Mouse (Mus musculus): Measurements from ENCODE around the gene Tcam1. TPM values are rescaled to one million over a fixed set of nuclear protein-coding genes. Genes with fewer than 3 reads are reported as not detected.

Tcam1 gene
- polyA plus RNA-seq, 1 experiment from 2014 or later, result 0.41 TPM

DNA sequence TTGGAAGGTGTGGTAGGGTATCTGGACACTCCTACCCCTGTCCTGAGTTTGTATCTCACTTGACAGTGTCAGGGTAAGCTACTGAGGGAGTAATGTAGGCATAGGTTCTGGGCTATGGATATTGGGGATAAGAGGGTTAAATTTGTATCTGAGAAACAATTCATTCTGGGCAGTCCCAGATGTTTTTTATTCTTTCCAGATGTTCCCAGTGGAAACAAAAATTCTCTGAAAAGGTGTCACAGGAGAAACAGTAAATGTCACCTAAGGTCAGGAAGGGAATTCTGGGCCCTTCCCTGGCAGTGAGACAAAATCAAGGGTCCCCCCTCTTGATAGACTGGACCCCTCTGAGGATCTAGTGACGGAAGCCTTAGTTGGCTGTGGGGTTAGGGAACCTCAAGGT, 39.9 kb downstream of the Tcam1 start:
- H3K4me2 ChIP-seq (replicated peaks; ENCODE audit: low read depth, low read length), result no peak overlapping the region
- no peak overlapping the region for H3K27ac ChIP-seq (ENCODE audit: low read length)
- H3K36me3 ChIP-seq (ENCODE audit: control insufficient read depth, insufficient read depth, low read length), result no peaks in the 10 kb centered on the region
- ATAC-seq (ENCODE audit: insufficient number of reproducible peaks, insufficient read depth, low FRiP score, low read depth), result no peak
- H3K4me3 ChIP-seq (ENCODE audit: low read depth, low read length), result no peak overlapping the region
- 70% methylated on average over 1 of the region's 1 CpGs for WGBS
- H3K9me3 ChIP-seq (ENCODE audit: control insufficient read depth, low read depth, low read length), result no peaks in the 10 kb centered on the region
- H3K27me3 ChIP-seq (ENCODE audit: control insufficient read depth, insufficient read depth, low read length), result no peaks in the 10 kb centered on the region
- 0 out of 2 replicates have a peak, but pooled peaks cover 8% of the 10 kb centered on the region for H3K4me1 ChIP-seq (ENCODE audit: control insufficient read depth, insufficient read depth, low read length)
- no peak overlapping the region for H3K9ac ChIP-seq (replicated peaks; ENCODE audit: low read depth, low read length)

DNA sequence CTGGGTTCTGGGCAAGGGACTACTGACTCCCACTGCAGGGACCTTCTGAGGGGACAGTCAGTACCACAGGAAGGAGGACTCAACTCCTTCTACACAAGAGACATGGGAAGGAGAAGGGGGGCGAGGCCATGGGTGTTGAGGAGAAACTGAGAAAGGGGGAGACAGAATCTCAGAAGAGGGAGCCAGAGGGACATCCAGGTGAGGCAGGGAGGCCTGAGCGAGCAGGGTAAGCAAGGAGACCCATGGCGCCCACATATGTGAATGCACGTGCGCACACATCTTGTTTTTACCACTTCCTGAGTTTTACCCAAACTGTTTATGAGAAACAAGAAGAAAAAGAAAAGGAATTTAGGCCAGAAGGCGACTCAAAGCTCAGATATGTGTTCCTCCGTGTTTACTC, 41.3 kb downstream of the Tcam1 start:
- WGBS, result 77% methylated on average over 7 of the region's 7 CpGs
- no peaks in the 10 kb centered on the region for H3K27me3 ChIP-seq (ENCODE audit: control insufficient read depth, insufficient read depth, low read length)
- ATAC-seq (ENCODE audit: insufficient number of reproducible peaks, insufficient read depth, low FRiP score, low read depth), result no peak
- no peak overlapping the region for H3K27ac ChIP-seq (ENCODE audit: low read length)
- H3K4me2 ChIP-seq (replicated peaks; ENCODE audit: low read depth, low read length), result no peak overlapping the region
- no peak overlapping the region for H3K9ac ChIP-seq (replicated peaks; ENCODE audit: low read depth, low read length)
- 0 out of 2 replicates have a peak, but pooled peaks cover 8% of the 10 kb centered on the region for H3K4me1 ChIP-seq (ENCODE audit: control insufficient read depth, insufficient read depth, low read length)
- no peaks in the 10 kb centered on the region for H3K9me3 ChIP-seq (ENCODE audit: control insufficient read depth, low read depth, low read length)
- H3K36me3 ChIP-seq (ENCODE audit: control insufficient read depth, insufficient read depth, low read length), result no peaks in the 10 kb centered on the region
- no peak overlapping the region for H3K4me3 ChIP-seq (ENCODE audit: low read depth, low read length)

DNA sequence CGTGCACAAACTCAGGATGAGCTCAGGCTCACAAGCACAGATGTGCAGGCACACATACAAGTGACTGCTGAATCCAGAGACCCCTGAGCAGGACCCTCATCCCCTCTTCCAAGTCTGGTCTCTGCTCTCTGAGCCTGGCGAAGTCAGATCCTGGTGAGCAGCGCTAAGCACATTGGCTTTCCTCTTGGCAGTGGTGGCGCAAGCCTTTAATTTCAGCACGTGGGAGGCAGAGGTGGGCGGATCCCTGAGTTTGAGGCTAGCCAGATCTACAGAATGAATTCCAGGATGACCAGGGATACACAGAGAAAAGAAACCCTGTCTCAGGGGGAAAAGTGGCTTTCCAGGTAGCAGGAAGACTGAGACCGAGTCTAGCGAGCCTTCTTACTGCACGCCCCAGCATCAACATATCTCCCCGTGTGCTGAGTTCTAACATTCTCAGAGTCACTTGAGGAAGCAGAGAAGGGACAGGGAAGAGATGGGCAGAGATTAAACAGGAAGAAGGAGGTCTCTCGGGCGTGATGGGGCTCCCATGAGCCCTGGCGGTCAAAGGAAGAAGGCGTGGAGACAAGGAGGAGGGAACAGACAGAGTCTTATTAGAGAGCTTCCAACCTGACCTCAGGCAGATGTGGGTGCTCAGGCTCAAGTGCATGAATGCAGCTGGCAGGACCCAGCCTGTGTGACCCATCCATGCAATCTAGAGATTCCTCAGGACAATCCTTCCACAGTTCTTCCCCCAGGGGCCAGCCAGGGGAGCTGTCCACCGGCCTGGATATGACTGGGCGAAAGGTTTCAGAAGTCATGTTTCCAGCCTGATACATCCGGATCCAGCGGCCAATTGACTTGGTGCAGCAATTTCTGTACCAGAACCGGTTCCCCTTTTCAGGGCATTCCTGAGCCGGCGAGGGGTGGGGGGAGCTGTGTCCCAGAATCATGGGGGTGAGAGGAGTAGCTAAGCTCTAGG, 42.2 kb downstream of the Tcam1 start:
- Histone ChIP-seq H3K4me3 (ENCODE audit: low read depth, low read length) (no peak overlapping the region), H3K9ac (replicated peaks; ENCODE audit: low read depth, low read length) (no peak overlapping the region)

DNA sequence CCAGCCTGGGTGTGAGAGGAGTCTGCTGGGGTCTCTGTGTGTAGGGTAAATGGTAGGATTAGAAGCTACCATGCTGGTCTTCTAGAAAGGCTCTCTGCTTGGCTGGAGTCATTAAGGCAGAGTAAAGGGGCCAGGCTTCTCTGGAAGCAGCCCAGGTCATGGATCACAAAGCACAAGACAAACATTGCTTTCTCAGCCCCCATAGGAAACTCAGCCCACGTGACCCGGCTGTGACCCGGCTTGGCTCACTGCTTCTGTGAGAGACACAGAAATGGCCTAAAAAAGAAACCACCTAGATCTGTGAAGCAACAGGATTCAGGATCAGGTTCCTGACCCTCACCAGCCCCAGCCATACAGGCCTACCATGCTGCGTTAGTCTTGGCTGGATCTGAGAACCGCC, 48.4 kb downstream of the Tcam1 start:
- Histone ChIP-seq H3K27ac (ENCODE audit: low read length) (no peak overlapping the region), H3K9me3 (ENCODE audit: control insufficient read depth, low read depth, low read length) (no peaks in the 10 kb centered on the region), H3K4me1 (ENCODE audit: control insufficient read depth, insufficient read depth, low read length) (no peaks in the 10 kb centered on the region), H3K27me3 (ENCODE audit: control insufficient read depth, insufficient read depth, low read length) (no peaks in the 10 kb centered on the region), H3K4me2 (replicated peaks; ENCODE audit: low read depth, low read length) (no peak overlapping the region), H3K36me3 (ENCODE audit: control insufficient read depth, insufficient read depth, low read length) (no peaks in the 10 kb centered on the region), H3K4me3 (ENCODE audit: low read depth, low read length) (no peak overlapping the region), H3K9ac (replicated peaks; ENCODE audit: low read depth, low read length) (no peak overlapping the region)
- no peak for ATAC-seq (ENCODE audit: insufficient number of reproducible peaks, insufficient read depth, low FRiP score, low read depth)
- WGBS, result 67% methylated on average over 5 of the region's 5 CpGs

More for the DNA sequence above, 42.2 kb downstream of the Tcam1 start:
- no peak overlapping the region for H3K4me2 ChIP-seq (replicated peaks; ENCODE audit: low read depth, low read length)
- H3K36me3 ChIP-seq (ENCODE audit: control insufficient read depth, insufficient read depth, low read length), result no peaks in the 10 kb centered on the region
- ATAC-seq (ENCODE audit: insufficient number of reproducible peaks, insufficient read depth, low FRiP score, low read depth), result no peak
- no peak overlapping the region for H3K27ac ChIP-seq (ENCODE audit: low read length)
- WGBS, result 64% methylated on average over 21 of the region's 21 CpGs
- 0 out of 2 replicates have a peak, but pooled peaks cover 4% of the 10 kb centered on the region for H3K4me1 ChIP-seq (ENCODE audit: control insufficient read depth, insufficient read depth, low read length)
- H3K27me3 ChIP-seq (ENCODE audit: control insufficient read depth, insufficient read depth, low read length), result no peaks in the 10 kb centered on the region
- no peaks in the 10 kb centered on the region for H3K9me3 ChIP-seq (ENCODE audit: control insufficient read depth, low read depth, low read length)

DNA sequence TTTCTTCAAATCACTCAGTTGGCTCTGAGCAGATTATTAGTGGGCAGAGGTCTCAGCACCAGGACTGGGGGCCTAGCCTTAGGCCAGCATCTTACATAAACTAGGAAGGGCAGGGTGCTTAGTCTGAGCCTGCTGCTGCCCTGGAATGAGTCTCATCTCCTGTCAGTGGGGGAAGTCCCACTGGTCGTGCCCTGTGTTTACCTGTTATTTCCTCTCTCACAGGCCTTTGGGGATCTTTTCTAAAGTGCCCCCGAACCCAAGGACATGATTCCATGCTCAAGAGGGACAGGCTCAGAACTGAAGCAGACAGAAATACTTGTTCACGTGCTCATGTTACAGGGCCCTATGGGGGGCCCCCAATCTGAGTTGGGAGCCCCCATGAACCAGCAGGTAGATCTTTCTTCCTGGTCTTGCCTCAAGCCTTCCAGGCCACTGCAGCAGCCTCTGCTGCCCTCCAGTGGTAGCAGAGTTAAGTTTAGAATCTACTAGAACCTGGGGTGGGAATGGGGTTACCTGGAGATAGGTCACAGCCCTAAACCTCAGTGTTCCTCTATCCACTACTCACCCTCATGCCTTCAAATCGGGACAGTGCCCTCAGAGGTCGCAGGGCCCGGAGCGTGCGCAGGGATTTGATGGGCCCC, 49.2 kb downstream of the Tcam1 start:
- Histone ChIP-seq H3K9ac (replicated peaks; ENCODE audit: low read depth, low read length) (no peak overlapping the region), H3K4me2 (replicated peaks; ENCODE audit: low read depth, low read length) (no peak overlapping the region), H3K9me3 (ENCODE audit: control insufficient read depth, low read depth, low read length) (no peaks in the 10 kb centered on the region), H3K4me3 (ENCODE audit: low read depth, low read length) (no peak overlapping the region), H3K4me1 (ENCODE audit: control insufficient read depth, insufficient read depth, low read length) (no peaks in the 10 kb centered on the region), H3K27ac (ENCODE audit: low read length) (no peak overlapping the region), H3K27me3 (ENCODE audit: control insufficient read depth, insufficient read depth, low read length) (no peaks in the 10 kb centered on the region), H3K36me3 (ENCODE audit: control insufficient read depth, insufficient read depth, low read length) (no peaks in the 10 kb centered on the region)
- WGBS, result 65% methylated on average over 8 of the region's 8 CpGs
- ATAC-seq (ENCODE audit: insufficient number of reproducible peaks, insufficient read depth, low FRiP score, low read depth), result no peak

DNA sequence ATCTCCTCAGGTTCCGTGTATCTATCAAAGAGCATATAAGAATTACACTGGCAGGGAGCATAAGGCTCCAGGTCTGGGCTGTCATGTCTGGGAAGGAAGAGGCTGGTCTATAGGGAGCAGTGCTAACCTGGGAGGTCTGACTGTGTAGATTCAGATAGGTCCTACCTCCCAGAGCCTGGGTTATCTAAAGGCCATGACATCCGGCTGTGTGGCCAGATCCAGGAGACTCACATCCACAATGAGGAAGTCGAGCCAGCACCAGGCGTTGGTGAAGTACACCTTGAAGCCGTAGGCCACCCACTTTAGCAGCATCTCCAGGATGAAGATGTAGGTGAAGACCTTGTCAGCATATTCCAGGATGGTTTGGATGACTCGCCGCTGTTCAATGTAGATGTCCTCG, 50.0 kb downstream of the Tcam1 start:
- Histone ChIP-seq H3K27ac (ENCODE audit: low read length) (no peak overlapping the region), H3K9me3 (ENCODE audit: control insufficient read depth, low read depth, low read length) (no peaks in the 10 kb centered on the region), H3K27me3 (ENCODE audit: control insufficient read depth, insufficient read depth, low read length) (no peaks in the 10 kb centered on the region), H3K9ac (replicated peaks; ENCODE audit: low read depth, low read length) (no peak overlapping the region), H3K4me3 (ENCODE audit: low read depth, low read length) (no peak overlapping the region), H3K4me1 (ENCODE audit: control insufficient read depth, insufficient read depth, low read length) (no peaks in the 10 kb centered on the region), H3K36me3 (ENCODE audit: control insufficient read depth, insufficient read depth, low read length) (no peaks in the 10 kb centered on the region), H3K4me2 (replicated peaks; ENCODE audit: low read depth, low read length) (no peak overlapping the region)
- ATAC-seq (ENCODE audit: insufficient number of reproducible peaks, insufficient read depth, low FRiP score, low read depth), result no peak
- 78% methylated on average over 8 of the region's 8 CpGs for WGBS

DNA sequence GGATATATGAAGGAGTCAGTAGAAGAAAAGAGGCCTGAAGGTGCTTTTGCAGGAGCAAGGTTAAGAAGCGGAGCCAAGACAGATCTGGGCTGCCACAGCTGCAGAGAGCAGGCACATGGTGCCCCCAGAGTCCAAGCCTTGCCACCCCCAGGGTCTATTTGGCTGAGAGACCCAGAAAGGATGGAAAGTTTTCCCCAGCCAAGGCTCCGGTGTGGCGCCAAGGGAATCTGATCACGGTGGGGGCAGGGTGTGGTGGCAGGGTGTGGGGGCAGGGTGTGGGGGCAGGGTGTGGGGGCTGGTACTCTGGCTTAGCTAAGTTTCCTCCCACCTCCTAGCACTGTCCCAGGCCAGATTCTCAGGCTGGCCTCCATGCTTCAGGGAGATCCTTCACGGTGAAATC, 52.0 kb downstream of the Tcam1 start:
- Histone ChIP-seq H3K27ac (ENCODE audit: low read length) (no peak overlapping the region), H3K9me3 (ENCODE audit: control insufficient read depth, low read depth, low read length) (no peaks in the 10 kb centered on the region), H3K9ac (replicated peaks; ENCODE audit: low read depth, low read length) (no peak overlapping the region), H3K4me1 (ENCODE audit: control insufficient read depth, insufficient read depth, low read length) (no peaks in the 10 kb centered on the region), H3K36me3 (ENCODE audit: control insufficient read depth, insufficient read depth, low read length) (no peaks in the 10 kb centered on the region), H3K4me2 (replicated peaks; ENCODE audit: low read depth, low read length) (no peak overlapping the region), H3K27me3 (ENCODE audit: control insufficient read depth, insufficient read depth, low read length) (no peaks in the 10 kb centered on the region), H3K4me3 (ENCODE audit: low read depth, low read length) (no peak overlapping the region)
- ATAC-seq (ENCODE audit: insufficient number of reproducible peaks, insufficient read depth, low FRiP score, low read depth), result no peak
- 46% methylated on average over 5 of the region's 5 CpGs for WGBS

- WGBS, result 53% methylated on average over 6 of the region's 6 CpGs
- no peak overlapping the region for H3K9ac ChIP-seq (replicated peaks; ENCODE audit: low read depth, low read length)
Observed at GRCm38 (mm10) chr11:106329128-106329527, 52.7 kb downstream of the Tcam1 start.

More at GRCm38 (mm10) chr11:106329128-106329527, 52.7 kb downstream of the Tcam1 start:
- no peak for ATAC-seq (ENCODE audit: insufficient number of reproducible peaks, insufficient read depth, low FRiP score, low read depth)
- Histone ChIP-seq H3K4me1 (ENCODE audit: control insufficient read depth, insufficient read depth, low read length) (no peaks in the 10 kb centered on the region), H3K4me3 (ENCODE audit: low read depth, low read length) (no peak overlapping the region), H3K36me3 (ENCODE audit: control insufficient read depth, insufficient read depth, low read length) (no peaks in the 10 kb centered on the region), H3K27me3 (ENCODE audit: control insufficient read depth, insufficient read depth, low read length) (no peaks in the 10 kb centered on the region), H3K9me3 (ENCODE audit: control insufficient read depth, low read depth, low read length) (no peaks in the 10 kb centered on the region), H3K4me2 (replicated peaks; ENCODE audit: low read depth, low read length) (no peak overlapping the region), H3K27ac (ENCODE audit: low read length) (no peak overlapping the region)
